Mouse (Mus musculus) neural tube, embryonic 11.5 days (tissue): ENCODE measurements at regions not wholly inside any gene's neighbourhood (a gene's known extent, or its start where the extent isn't known, plus 50 kb on each side); places are given as distances from the start of the nearest gene placed in this dataset.

Source experiments
- ATAC-seq: fragments of 200-750 bp; cut with Nextera tagmentation; 2 replicates; pipeline ENCODE4 v1.8.0; 2017; ENCODE audit warnings: moderate number of reproducible peaks, mild to moderate bottlenecking, moderate TSS enrichment, moderate library complexity; ENCODE audit not compliant: insufficient read depth, low FRiP score, low TSS enrichment
- DNase-seq: peaks from one replicate; pipeline ENCODE4 v3.0.0-alpha.2; 2015; ENCODE audit warnings: low spot score
- H3K27ac ChIP-seq: fragments of 300-500 bp; sonication (generic); 2 replicates; pipeline ENCODE4 v1.5.1; 2014; ENCODE audit warnings: low read depth, mild to moderate bottlenecking, low read length
- H3K27me3 ChIP-seq: fragments of 300-500 bp; sonication (generic); 2 replicates; pipeline ENCODE4 v1.6.1; 2014; ENCODE audit warnings: mild to moderate bottlenecking, low read length, mixed read lengths; ENCODE audit not compliant: control insufficient read depth, insufficient read depth
- H3K36me3 ChIP-seq: fragments of 300-500 bp; sonication (generic); 2 replicates; pipeline ENCODE4 v1.6.1; 2014; ENCODE audit warnings: mild to moderate bottlenecking, low read length, moderate library complexity, mixed read lengths; ENCODE audit not compliant: control insufficient read depth, insufficient read depth
- H3K4me1 ChIP-seq: fragments of 300-500 bp; sonication (generic); 2 replicates; pipeline ENCODE4 v1.6.1; 2014; ENCODE audit warnings: low read length, mixed read lengths; ENCODE audit not compliant: control insufficient read depth, insufficient read depth
- H3K4me2 ChIP-seq: fragments of 300-500 bp; sonication (generic); 2 replicates; pipeline ENCODE4 v1.6.1; 2014; ENCODE audit warnings: low read depth, mild to moderate bottlenecking, moderate library complexity
- H3K4me3 ChIP-seq: fragments of 300-500 bp; sonication (generic); 2 replicates; pipeline ENCODE4 v1.5.1; 2014; ENCODE audit warnings: low read depth, low read length
- H3K9ac ChIP-seq: fragments of 300-500 bp; sonication (generic); 2 replicates; pipeline ENCODE4 v1.6.1; 2014; ENCODE audit warnings: mild to moderate bottlenecking, low read length
- H3K9me3 ChIP-seq: fragments of 300-500 bp; sonication (generic); 2 replicates; pipeline ENCODE4 v1.6.1; 2016; ENCODE audit warnings: low read length; ENCODE audit not compliant: control insufficient read depth
- WGBS: fragments of 180-500 bp; shearing (Covaris S2); extraction: QIAGEN DNeasy Blood & Tissue Kit; methylation state at CpG from one replicate; pipeline ENCODE4 v1.1.7; 2014; 5-methylcytosine and 5-hydroxymethylcytosine counted together

DNA sequence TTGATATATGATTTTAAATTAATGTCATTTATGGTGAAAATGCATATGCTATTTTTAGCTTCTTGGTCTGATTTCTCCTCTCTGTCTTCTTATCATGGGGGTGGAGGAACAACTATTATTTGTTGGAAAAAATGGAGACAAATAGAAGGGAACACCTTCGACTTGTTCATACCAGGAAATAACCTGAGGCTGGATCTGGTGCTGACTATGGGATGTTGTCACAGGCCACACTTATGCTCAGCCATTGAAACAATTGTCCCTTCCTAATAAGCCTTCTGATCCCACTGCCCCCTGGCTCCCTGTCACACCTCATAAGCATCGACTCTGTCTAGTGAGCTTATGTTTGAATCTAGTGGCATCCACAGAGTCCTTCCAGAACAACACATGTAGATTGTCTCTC, 210.3 kb upstream of the Irx2 start:
- Histone ChIP-seq H3K9me3 (no peaks in the 10 kb centered on the region), H3K27me3 (no peaks in the 10 kb centered on the region), H3K4me3 (no peak overlapping the region), H3K36me3 (no peaks in the 10 kb centered on the region), H3K4me2 (no peak overlapping the region), H3K4me1 (no peaks in the 10 kb centered on the region), H3K9ac (no peak overlapping the region), H3K27ac (no peak overlapping the region)
- WGBS, result 77% methylated on average over 2 of the region's 2 CpGs
- ATAC-seq, result no peak
- DNase-seq, result no peak

DNA sequence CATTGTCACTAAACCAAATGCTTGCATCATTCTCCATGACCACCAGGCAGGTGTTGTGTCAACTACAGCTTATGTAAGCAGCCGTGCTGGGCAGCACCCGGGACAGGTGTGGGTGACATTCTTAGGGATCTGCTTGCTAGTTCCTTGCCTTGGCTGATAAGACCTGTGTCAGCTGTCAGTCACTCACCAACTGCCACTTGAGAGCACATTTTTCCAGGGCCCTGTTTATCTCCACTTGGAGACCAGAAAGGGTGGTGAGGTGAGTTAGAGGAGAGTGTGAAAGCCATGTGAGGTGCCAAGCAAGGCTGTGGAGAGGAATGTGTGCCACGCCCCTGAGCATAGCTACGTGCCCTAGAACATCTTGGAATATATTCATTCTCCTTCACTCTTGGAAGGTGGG, 209.1 kb upstream of the Irx2 start:
- H3K9me3 ChIP-seq, result no peaks in the 10 kb centered on the region
- WGBS, result 92% methylated on average over 4 of the region's 4 CpGs
- ATAC-seq, result no peak
- H3K4me3 ChIP-seq, result no peak overlapping the region
- H3K27me3 ChIP-seq, result no peaks in the 10 kb centered on the region
- no peaks in the 10 kb centered on the region for H3K36me3 ChIP-seq
- no peak overlapping the region for H3K27ac ChIP-seq
- no peaks in the 10 kb centered on the region for H3K4me1 ChIP-seq
- DNase-seq, result no peak
- H3K9ac ChIP-seq, result no peak overlapping the region
- no peak overlapping the region for H3K4me2 ChIP-seq

DNA sequence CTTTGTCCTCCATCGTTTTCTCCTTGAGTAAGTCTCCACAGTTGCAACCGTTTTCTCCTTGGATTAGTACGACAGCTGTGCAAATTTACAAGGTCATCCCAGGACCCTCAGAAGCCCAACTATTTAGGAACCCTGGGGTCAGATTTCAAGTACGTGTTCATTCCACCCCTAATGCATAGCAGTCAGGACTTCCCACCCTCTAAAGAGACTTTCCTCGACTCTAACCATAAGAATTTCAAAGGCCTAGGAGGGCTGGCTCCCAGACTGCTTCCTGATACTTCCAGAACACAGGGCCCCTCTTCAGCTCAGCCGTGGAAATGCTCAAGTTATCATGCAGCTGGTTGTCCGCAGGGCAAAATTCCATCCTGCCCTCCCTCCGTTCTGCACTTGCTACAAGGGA, 202.7 kb upstream of the Irx2 start:
- no peak overlapping the region for H3K4me2 ChIP-seq
- no peaks in the 10 kb centered on the region for H3K27me3 ChIP-seq
- H3K4me3 ChIP-seq, result no peak overlapping the region
- no peaks in the 10 kb centered on the region for H3K36me3 ChIP-seq
- H3K9me3 ChIP-seq, result no peaks in the 10 kb centered on the region
- H3K4me1 ChIP-seq, result no peaks in the 10 kb centered on the region
- H3K27ac ChIP-seq, result no peak overlapping the region
- DNase-seq, result no peak
- 42% methylated on average over 8 of the region's 8 CpGs for WGBS
- no peak overlapping the region for H3K9ac ChIP-seq
- ATAC-seq, result no peak

DNA sequence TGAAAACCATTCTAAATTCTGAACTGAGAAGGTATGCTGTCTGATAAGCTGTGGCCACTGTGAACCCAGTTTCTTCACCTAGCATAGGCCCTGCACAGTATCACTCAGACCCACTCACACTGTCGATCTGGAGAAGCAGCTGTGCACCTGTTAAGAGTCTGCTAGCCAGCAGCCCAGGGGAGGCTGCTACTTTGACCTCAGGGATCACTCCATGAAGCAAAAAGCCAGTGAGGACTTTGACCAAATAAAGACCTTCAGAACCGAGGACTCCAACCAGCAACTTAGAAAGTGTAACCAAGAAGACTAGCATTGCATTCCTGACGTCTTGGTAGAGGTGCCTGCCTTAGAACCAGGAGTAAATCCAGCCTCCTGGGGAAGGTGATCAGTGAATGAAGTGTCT, 183.3 kb upstream of the Irx2 start:
- no peak overlapping the region for H3K27ac ChIP-seq
- H3K4me1 ChIP-seq, result no peaks in the 10 kb centered on the region
- no peak overlapping the region for H3K9ac ChIP-seq
- 75% methylated on average over 3 of the region's 3 CpGs for WGBS
- H3K4me3 ChIP-seq, result no peak overlapping the region
- no peak overlapping the region for H3K4me2 ChIP-seq
- H3K27me3 ChIP-seq, result no peaks in the 10 kb centered on the region
- H3K9me3 ChIP-seq, result no peaks in the 10 kb centered on the region
- ATAC-seq (no peak), DNase-seq (no peak)
- H3K36me3 ChIP-seq, result no peaks in the 10 kb centered on the region

DNA sequence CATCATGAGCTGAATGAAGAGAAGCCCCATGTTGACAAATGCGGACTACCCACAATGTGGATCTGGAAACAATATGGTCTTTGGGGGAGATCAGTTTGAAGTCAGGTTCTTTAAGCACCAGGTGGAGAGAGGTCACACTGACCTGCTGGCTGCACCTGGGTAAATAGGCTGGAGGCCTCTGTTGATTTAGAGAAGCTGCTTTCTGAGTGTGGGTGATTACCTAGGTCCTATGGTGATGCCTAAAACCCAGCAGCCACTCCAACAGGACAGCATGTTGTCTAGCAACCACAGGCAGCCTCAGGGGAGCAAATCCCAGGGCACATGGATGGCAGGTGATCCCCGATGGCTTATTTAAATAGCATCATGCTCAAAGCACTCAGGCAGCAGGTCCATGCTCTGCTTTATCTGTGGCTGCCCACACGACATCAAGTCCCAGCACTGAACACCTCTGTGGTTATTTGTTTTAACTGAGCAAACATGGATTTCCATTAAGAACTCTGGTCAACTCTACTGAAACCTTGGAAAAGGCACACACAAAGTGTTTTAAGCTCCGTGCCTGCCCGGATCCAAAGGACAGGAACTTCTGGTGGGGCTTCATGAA, 180.1 kb upstream of the Irx2 start:
- no peaks in the 10 kb centered on the region for H3K4me1 ChIP-seq
- no peaks in the 10 kb centered on the region for H3K9me3 ChIP-seq
- H3K27ac ChIP-seq, result no peak overlapping the region
- ATAC-seq, result no peak
- no peak overlapping the region for H3K4me2 ChIP-seq
- H3K9ac ChIP-seq, result no peak overlapping the region
- DNase-seq, result no peak
- H3K4me3 ChIP-seq, result no peak overlapping the region
- H3K27me3 ChIP-seq, result no peaks in the 10 kb centered on the region
- WGBS, result 72% methylated on average over 5 of the region's 5 CpGs
- H3K36me3 ChIP-seq, result no peaks in the 10 kb centered on the region

DNA sequence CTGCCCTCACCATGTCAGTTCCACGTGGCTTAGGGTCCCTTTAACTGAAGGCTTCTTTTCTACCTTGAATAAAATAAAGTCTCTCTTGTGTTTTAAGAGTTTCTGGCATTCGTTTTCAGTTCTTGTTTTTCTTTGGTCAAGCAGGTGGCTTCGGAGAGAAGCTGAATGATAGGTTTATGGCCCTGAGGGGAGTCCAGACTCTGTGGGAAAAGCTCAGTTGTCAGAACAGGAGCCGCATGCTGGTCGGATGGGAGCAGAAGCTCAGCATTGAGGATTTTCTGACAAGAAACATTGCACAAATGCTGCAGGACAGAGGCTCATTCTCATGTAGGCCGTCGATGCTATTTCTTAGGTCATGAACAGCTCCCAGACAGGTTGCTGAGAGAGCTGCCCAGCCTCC, 133.3 kb upstream of the Irx2 start:
- H3K9me3 ChIP-seq, result no peaks in the 10 kb centered on the region
- no peak overlapping the region for H3K9ac ChIP-seq
- no peak overlapping the region for H3K4me2 ChIP-seq
- no peaks in the 10 kb centered on the region for H3K4me1 ChIP-seq
- no peak overlapping the region for H3K27ac ChIP-seq
- 59% methylated on average over 7 of the region's 7 CpGs for WGBS
- no peaks in the 10 kb centered on the region for H3K27me3 ChIP-seq
- ATAC-seq (no peak), DNase-seq (no peak)
- H3K4me3 ChIP-seq, result no peak overlapping the region
- H3K36me3 ChIP-seq, result no peaks in the 10 kb centered on the region

DNA sequence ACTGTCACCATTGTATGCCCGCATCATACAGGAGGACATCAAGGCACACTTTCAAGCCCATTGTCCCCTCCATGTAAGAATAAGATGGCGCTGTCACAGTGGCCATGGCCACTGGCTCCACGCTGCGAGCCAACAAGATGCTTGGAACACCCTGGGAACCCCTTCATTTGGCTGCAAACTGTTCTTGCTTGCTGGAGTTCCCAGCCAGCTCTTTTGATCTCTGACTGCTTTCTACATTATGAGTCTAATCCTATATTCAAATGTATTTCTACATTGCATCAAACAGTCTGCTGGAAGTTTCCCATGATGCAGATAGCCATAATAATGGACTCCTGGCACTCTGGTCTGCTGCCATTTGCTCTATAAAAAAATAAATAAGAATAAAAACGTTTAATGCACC, 131.6 kb upstream of the Irx2 start:
- WGBS, result 74% methylated on average over 5 of the region's 5 CpGs
- Histone ChIP-seq H3K4me3 (no peak overlapping the region), H3K9ac (no peak overlapping the region), H3K4me1 (no peaks in the 10 kb centered on the region), H3K27ac (no peak overlapping the region), H3K4me2 (no peak overlapping the region), H3K36me3 (no peaks in the 10 kb centered on the region), H3K9me3 (no peaks in the 10 kb centered on the region), H3K27me3 (no peaks in the 10 kb centered on the region)
- ATAC-seq (no peak), DNase-seq (no peak)

DNA sequence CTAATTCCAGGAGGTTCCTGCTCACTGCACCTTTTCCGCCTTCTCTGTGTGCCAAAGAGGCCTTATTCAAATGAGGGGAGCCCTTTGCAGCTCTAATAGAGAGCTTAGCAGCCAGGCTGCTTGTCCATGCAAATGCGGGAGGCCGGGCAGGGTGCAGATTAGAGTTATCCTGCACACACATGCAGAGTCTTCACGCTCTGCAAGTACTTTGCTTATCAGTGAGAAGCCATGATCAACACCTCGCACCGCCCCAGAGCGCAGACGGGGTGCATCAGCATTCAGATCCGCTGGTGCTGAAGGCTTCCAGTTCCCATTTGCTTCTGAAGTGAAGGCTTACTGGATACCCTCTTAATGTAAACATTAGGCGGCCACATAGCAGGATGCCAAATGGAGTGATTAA, 131.1 kb upstream of the Irx2 start:
- ATAC-seq, result no peak
- no peaks in the 10 kb centered on the region for H3K36me3 ChIP-seq
- 20% methylated on average over 10 of the region's 10 CpGs for WGBS
- H3K27me3 ChIP-seq, result no peaks in the 10 kb centered on the region
- H3K27ac ChIP-seq, result no peak overlapping the region
- no peak overlapping the region for H3K9ac ChIP-seq
- no peaks in the 10 kb centered on the region for H3K9me3 ChIP-seq
- no peak overlapping the region for H3K4me3 ChIP-seq
- no peaks in the 10 kb centered on the region for H3K4me1 ChIP-seq
- no peak for DNase-seq
- no peak overlapping the region for H3K4me2 ChIP-seq

DNA sequence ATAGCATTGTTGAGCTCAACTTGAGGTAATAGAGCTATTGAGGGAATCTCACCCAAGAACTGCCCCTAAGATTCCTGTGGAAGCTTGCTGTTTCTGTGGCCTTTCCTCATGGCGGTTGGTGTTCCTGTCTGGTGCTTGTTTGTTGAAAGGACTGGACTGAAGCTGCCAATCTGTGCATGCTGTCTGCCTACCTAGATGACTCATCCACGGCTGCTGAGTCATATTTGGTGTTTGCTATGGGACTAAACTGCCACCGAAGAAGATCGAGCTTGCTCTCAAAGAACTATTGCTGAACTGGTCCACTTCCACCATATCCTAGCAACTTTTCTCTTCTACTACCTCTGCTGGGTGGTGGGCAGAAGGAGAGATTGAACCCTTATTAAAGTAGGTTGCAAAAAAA, 122.7 kb upstream of the Irx2 start:
- 90% methylated on average over 4 of the region's 4 CpGs for WGBS
- H3K4me2 ChIP-seq, result no peak overlapping the region
- ATAC-seq, result no peak

More for the DNA sequence above, 122.7 kb upstream of the Irx2 start:
- Histone ChIP-seq H3K4me1 (no peaks in the 10 kb centered on the region), H3K36me3 (no peaks in the 10 kb centered on the region), H3K27ac (no peak overlapping the region), H3K27me3 (no peaks in the 10 kb centered on the region), H3K9me3 (no peaks in the 10 kb centered on the region), H3K9ac (no peak overlapping the region), H3K4me3 (no peak overlapping the region)
- DNase-seq, result no peak
